Mouse (Mus musculus) layer of hippocampus, adult 11-12 months (tissue): ENCODE measurements around the gene Lat2.

ENCODE experiments used
- DNase-seq: peaks from one replicate; pipeline ENCODE4 v3.0.0; 2022; ENCODE audit warnings: low spot score

The Lat2 gene

GRCm38 (mm10) chr5:134571730-134572507, 42.9 kb downstream of the Lat2 start:
- DNase-seq: no peak

GRCm38 (mm10) chr5:134568964-134569491, 45.8 kb downstream of the Lat2 start:
- DNase-seq: no peak

- no peak for DNase-seq
Observed at GRCm38 (mm10) chr5:134568030-134568429, 46.8 kb downstream of the Lat2 start.

GRCm38 (mm10) chr5:134567445-134567844, 47.4 kb downstream of the Lat2 start:
- no peak for DNase-seq

GRCm38 (mm10) chr5:134565696-134566095, 49.1 kb downstream of the Lat2 start:
- no peak for DNase-seq

GRCm38 (mm10) chr5:134564272-134564671, 50.6 kb downstream of the Lat2 start:
- DNase-seq: no peak

- DNase-seq: no peak
Observed at GRCm38 (mm10) chr5:134560450-134561171, 54.2 kb downstream of the Lat2 start.

- no peak for DNase-seq
Observed at GRCm38 (mm10) chr5:134560071-134560449, 54.8 kb downstream of the Lat2 start, which contains the start of gene Syna. Gene Syna, minus strand, starts transcription at chr5:134560171.

GRCm38 (mm10) chr5:134555463-134556164, 59.2 kb downstream of the Lat2 start:
- DNase-seq: peak; percentile 76

GRCm38 (mm10) chr5:134553951-134554546, 60.8 kb downstream of the Lat2 start:
- no peak for DNase-seq

GRCm38 (mm10) chr5:134552110-134552972, 62.5 kb downstream of the Lat2 start, which contains the start of gene Clip2:
Gene Clip2, minus strand, starts transcription at chr5:134552434.
- DNase-seq: peak; percentile 99

GRCm38 (mm10) chr5:134551233-134552109, 63.4 kb downstream of the Lat2 start:
- peak; percentile 68 for DNase-seq

- DNase-seq: no peak
Observed at GRCm38 (mm10) chr5:134550836-134551232, 64.0 kb downstream of the Lat2 start.
